Mouse (Mus musculus): ENCODE results near the gene Ptma.
"Not testable (repeated sequence)": the region's sequence is repeated elsewhere in the genome, so short reads cannot be mapped to it uniquely, and the experiment has no call there.

Ptma gene

GRCm38 (mm10) chr1:86497361-86497760 lies 29.2 kb upstream of the Ptma start:
- no peak for DNase-seq (ENCODE audit: low spot score)

DNA sequence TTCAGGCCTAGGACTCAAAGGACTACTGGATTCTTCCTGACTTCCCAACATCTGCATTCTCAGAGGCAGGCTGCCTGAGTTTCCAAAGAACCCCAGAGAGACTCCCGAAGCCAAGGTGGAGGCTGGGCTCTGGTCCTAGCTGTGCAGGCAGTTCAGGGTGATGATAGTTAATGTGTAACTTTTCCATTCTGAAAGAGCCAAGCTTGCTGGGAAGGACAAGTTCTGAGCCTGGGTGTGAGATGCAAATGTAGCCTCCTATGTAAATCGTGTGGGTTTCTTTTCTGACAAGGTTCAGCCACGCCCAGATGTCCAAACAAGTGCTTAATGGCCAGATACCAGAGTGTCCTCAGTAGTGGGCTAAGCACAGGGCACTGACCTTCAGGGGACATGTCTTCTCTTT lies 28.5 kb upstream of the Ptma start:
- DNase-seq (ENCODE audit: low spot score): no peak

- DNase-seq (ENCODE audit: low spot score): no peak
These were observed 27.9 kb upstream of the Ptma start for GRCm38 (mm10) chr1:86498611-86499010.

GRCm38 (mm10) chr1:86499903-86500302 lies 26.6 kb upstream of the Ptma start:
- peak; percentile 57 for DNase-seq (ENCODE audit: low spot score)

- no peak for DNase-seq (ENCODE audit: low spot score)
These were observed 25.8 kb upstream of the Ptma start for GRCm38 (mm10) chr1:86500681-86501080.

GRCm38 (mm10) chr1:86501114-86501532 lies 25.4 kb upstream of the Ptma start:
- DNase-seq (ENCODE audit: low spot score): peak; percentile 79

DNA sequence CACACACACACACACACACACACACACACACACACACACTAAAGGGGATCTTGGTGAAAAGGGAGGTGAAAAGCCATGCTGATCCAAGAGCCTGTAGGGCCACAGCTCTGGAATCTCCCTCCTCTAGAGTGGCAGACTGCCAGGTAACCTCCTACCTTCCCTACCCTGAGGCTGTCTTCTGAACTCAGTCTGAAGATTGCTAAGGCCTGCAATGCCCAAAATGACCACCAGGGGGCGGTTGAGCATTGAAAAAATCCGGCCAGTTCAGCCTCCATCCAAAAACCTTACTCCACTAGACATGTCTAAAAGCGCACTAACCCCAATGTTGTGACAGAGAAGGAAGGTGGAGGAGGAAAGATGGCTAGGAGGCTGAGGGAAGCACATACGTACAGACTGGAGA lies 25.0 kb upstream of the Ptma start:
- DNase-seq (ENCODE audit: low spot score): peak; percentile 83

DNA sequence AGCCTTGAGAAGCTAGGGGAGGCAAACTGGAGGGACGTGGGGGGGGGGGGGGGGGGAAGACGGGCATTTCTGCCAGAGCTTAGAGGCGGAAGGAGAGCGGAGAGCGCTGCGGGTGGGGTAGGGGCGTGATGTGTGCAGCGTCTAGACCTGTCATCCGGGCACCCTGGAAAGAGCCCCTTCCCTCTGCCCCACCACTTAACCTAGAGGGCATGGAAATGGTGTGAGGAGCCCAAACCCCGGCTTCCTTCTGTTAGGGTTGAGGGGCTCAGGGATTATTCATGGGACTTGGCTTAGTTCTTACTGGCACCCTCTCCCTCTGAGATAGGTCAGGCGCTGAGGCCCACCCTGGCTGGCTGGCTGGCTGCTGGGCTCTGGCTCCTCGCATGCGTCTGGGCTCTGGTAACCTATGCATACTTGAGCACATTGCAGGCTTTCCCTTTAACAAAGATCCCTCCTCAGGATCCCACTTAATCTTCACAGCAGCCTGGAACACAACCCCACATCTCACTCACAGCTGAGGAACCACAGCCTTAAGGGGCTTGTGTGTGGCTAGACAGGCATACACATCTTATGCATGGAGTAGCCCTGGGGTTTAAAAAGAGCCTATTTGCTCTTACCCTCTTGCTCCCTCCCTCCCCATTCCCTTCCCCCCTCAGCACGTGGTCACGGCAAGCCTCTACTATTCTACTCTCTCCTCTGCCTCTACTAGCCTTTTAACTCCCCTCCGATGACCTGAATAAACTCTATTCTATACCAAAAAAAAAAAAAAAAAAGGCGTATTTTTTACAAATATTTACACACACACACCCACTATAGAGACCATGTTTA lies 24.1 kb upstream of the Ptma start:
- DNase-seq (ENCODE audit: low spot score): peak; percentile 46

GRCm38 (mm10) chr1:86503165-86503747 lies 23.3 kb upstream of the Ptma start:
- peak; percentile 74 for DNase-seq (ENCODE audit: low spot score)

GRCm38 (mm10) chr1:86503906-86504696 lies 22.4 kb upstream of the Ptma start:
- DNase-seq (ENCODE audit: low spot score): peak; percentile 96

DNA sequence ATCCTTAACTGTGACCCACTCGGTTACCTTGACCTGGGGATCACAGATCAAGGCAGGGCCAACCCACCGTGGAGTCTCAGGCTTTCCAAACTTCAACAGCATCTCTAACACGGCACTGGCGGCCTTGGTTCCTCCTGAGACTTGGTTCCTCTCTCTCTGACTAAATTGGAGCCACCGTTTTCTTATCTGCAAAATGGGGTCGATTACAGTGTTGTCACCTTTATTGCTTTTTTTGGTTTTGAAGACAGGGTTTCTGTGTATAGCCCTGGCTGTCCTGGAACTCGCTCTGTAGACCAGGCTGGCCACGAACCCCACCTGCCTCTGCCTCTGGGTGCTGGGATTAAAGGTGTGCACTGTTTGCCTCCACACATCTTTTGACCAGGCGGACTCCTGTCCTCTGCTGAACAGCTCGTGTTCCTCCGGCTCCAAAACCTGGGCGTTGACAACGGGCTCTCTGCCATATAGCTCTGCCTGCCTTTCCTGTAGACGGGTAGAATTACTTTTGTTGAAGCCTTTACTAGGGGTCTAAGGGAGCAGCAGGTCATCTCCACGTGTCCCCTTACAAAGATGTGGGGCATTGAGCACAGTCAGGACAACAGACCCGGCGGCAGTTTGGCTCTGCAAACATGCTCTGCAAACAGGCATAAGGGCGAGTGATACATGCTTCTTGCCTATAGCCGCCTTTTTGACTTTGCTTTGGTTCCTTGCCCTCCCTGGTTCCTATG lies 21.7 kb upstream of the Ptma start:
- peak; percentile 48 for DNase-seq (ENCODE audit: low spot score)

- peak; percentile 47 for DNase-seq (ENCODE audit: low spot score)
These were observed 21.1 kb upstream of the Ptma start for GRCm38 (mm10) chr1:86505461-86505860.

- DNase-seq (ENCODE audit: low spot score): no peak
These were observed 20.1 kb upstream of the Ptma start for GRCm38 (mm10) chr1:86506420-86506819.

DNA sequence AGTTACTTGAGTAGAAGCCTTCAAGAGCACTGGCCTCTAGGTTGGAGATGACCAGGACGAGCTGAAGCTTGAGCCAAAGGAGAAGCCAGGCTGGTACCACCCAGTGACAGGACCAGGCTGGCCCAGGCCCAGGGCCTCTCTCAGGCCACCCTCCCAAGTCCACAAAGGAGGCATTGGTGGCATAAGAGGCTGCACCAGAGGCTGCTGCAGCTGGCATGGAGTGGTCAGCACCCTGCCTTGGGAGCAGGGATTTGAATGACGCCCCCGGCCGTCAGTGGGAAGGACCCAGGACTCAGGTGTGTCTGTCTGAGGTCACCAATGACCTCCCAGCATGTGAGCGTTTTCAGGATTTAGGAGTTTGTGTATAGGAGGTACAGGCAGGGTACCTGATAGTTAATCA lies 18.7 kb upstream of the Ptma start:
- DNase-seq (ENCODE audit: low spot score): no peak

DNA sequence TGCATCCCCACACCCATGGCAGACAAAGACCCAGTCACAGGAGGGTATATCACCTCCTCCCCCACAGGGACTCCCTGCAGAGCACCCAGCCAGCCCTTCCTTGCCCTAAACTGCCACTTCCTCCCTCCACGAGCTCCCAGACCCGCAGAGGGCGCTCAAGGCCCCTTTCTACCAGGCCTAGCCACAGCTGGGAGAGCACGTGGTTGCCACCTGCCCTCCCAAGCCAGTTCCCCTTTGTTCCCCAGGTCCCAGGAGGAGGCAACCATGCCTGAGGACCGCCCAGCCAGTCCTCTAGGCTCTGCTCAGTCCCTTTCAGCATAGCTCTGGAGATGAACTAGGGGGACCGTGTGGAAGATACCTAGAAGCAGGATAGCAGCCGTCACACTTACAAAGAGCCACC lies 17.1 kb upstream of the Ptma start:
- DNase-seq (ENCODE audit: low spot score): peak; percentile 93

- DNase-seq (ENCODE audit: low spot score): no peak
These were observed 16.3 kb upstream of the Ptma start for GRCm38 (mm10) chr1:86510266-86510665.

GRCm38 (mm10) chr1:86510676-86511441 lies 15.7 kb upstream of the Ptma start:
- DNase-seq (ENCODE audit: low spot score): no peak

DNA sequence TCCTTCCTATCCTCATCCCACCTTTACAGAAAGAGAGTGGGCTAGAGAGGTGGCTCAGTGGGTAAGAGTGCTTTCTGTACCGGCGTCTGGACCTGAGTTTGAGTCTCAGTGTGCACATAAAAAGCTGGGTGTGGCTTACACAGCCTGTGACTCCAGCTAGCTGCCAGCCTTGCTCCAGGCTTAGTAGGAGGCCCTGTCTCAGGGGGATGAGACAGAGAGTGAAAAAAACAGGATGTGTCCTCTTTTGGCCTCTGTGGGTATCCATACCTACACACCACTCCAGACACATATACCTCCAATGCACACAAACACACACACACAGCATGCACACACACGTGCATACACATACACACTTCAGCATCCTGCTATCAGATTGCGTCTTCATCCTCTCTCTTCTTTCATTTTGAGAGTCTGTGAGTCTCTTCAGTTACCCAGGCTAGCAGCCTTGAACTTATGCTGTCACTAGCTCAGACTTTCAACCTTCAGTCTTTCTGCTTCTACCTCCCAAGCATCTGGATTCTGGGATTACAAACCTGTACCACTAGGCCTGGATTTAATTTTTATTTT lies 14.3 kb upstream of the Ptma start:
- no peak for DNase-seq (ENCODE audit: low spot score)

DNA sequence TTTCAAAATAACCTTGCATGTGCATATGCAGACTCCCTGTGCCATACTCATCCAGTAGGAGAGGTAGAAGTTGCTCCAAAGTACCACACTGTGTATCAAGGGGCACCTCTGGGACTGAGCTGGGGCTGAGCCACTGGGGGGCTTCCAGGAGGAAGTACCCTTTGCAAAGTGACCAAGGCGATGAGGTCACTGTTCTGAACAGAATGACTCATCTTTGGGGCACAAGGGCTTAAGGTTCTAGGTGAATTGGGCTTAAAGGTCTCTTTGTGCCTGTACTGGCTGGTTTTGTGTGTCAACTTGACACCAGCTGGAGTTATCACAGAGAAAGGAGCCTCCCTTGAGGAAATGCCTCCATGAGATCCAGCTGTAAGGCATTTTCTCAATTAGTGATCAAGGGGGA lies 13.5 kb upstream of the Ptma start:
- not testable (repeated sequence) for DNase-seq (ENCODE audit: low spot score)

GRCm38 (mm10) chr1:86515715-86516410 lies 10.7 kb upstream of the Ptma start:
- DNase-seq (ENCODE audit: low spot score): no peak

All from embryo, embryonic 10 days (tissue).